Mouse (Mus musculus) olfactory bulb, adult 2 months (tissue): ENCODE measurements around the gene Gm20422.

Experiments used
- CTCF ChIP-seq: fragments of 200-500 bp; IDR thresholded peaks from 2 replicates; pipeline ENCODE4 v1.5.1; 2012; ENCODE audit warnings: low read depth, mild to moderate bottlenecking, low read length, moderate library complexity; ENCODE audit not compliant: insufficient read depth
- POLR2A ChIP-seq: fragments of 200-500 bp; IDR thresholded peaks from 2 replicates; pipeline ENCODE4 v1.6.1; 2012; ENCODE audit warnings: mild to moderate bottlenecking, low read depth, low read length, moderate library complexity; ENCODE audit not compliant: insufficient read depth

- TF ChIP-seq CTCF (no peak), POLR2A (no peak)
Measured at GRCm38 (mm10) chr8:69820466-69820865, 45.8 kb upstream of the Gm20422 start.
